Mouse (Mus musculus): Measurements from ENCODE around the gene Cmklr1.

DNA sequence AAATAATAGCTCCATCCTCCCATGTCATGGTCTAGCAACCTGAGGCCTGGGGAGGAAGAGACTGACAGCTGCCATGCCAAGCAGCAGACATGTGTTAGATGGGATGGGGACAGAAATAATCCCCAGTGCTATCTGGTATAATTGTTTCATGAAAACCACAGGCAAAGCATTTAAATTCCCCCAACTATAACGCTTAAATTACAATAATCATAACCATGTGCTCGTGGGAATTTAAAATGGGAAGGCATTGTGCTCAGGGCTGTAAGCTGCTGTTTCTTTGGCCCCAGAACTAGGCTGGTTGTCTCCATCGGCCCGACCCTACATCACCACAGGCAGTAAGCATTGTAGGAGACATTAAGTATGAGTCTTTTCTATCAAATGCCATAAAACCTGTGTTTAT, 49.4 kb downstream of the Cmklr1 start:
- TF ChIP-seq CTCF (IDR thresholded peaks at IDR 0.05): no peak
- no peak for TF ChIP-seq EP300 (IDR thresholded peaks at IDR 0.05; ENCODE audit: insufficient read depth, low read depth, low read length)
